Mouse (Mus musculus): Measurements from ENCODE around the gene Foxk2.

- TF ChIP-seq USF1 (IDR thresholded peaks at IDR 0.05; ENCODE audit: low read depth) (no peak), TCF12 (IDR thresholded peaks at IDR 0.05; ENCODE audit: insufficient read depth, poor library complexity, severe bottlenecking) (no peak), E2F4 (IDR thresholded peaks at IDR 0.05; ENCODE audit: insufficient read depth) (no peak), POLR2AphosphoS2 (IDR thresholded peaks at IDR 0.05; ENCODE audit: insufficient read length, low read depth) (no peak), MYOG (IDR thresholded peaks at IDR 0.05; ENCODE audit: control insufficient read depth in 1 of 3, insufficient read depth in 1 of 3, insufficient read length in 2 of 3, low read depth in 2 of 3) (no peak), POLR2A (IDR thresholded peaks at IDR 0.05; ENCODE audit: insufficient read length, low read depth) (no peak), REST (IDR thresholded peaks at IDR 0.05; ENCODE audit: insufficient read depth, insufficient read length) (no peak), TCF3 (IDR thresholded peaks at IDR 0.05; ENCODE audit: insufficient read length, low read depth) (no peak)
These were observed 9.6 kb upstream of the Foxk2 start for GRCm38 (mm10) chr11:121250196-121250595.
